Mouse (Mus musculus) limb, embryonic 13.5 days (tissue): Measurements from ENCODE around the gene Rab15. TPM values are rescaled to one million over a fixed set of nuclear protein-coding genes. Genes with fewer than 3 reads are reported as not detected.
"Not testable (repeated sequence)": the region's sequence is repeated elsewhere in the genome, so short reads cannot be mapped to it uniquely, and the experiment has no call there.

Experiments used
- ATAC-seq: fragments of 200-750 bp; cut with Nextera tagmentation; 2 replicates; pipeline ENCODE4 v1.8.0; 2017; ENCODE audit warnings: low read depth, moderate number of reproducible peaks, moderate TSS enrichment; ENCODE audit not compliant: low FRiP score
- H3K27ac ChIP-seq: fragments of 300-500 bp; sonication (generic); 2 replicates; pipeline ENCODE4 v1.5.1; 2015; ENCODE audit warnings: inconsistent platforms, mild to moderate bottlenecking, moderate library complexity
- H3K27me3 ChIP-seq: fragments of 300-500 bp; sonication (generic); 2 replicates; pipeline ENCODE4 v1.6.1; 2015; ENCODE audit warnings: mild to moderate bottlenecking, inconsistent platforms
- H3K36me3 ChIP-seq: fragments of 300-500 bp; sonication (generic); 2 replicates; pipeline ENCODE4 v1.6.1; 2015; ENCODE audit warnings: inconsistent platforms, mild to moderate bottlenecking, moderate library complexity
- H3K4me1 ChIP-seq: fragments of 300-500 bp; sonication (generic); 2 replicates; pipeline ENCODE4 v1.6.1; 2015; ENCODE audit warnings: inconsistent platforms
- H3K4me2 ChIP-seq: fragments of 300-500 bp; sonication (generic); replicated peaks from 2 replicates; pipeline ENCODE4 v1.6.1; 2015; ENCODE audit warnings: inconsistent platforms, mild to moderate bottlenecking, moderate library complexity
- H3K4me3 ChIP-seq: fragments of 300-500 bp; sonication (generic); 2 replicates; pipeline ENCODE4 v1.5.1; 2015; ENCODE audit warnings: moderate library complexity, mild to moderate bottlenecking, inconsistent platforms
- H3K9ac ChIP-seq: fragments of 300-500 bp; sonication (generic); 2 replicates; pipeline ENCODE4 v1.6.1; 2015; ENCODE audit warnings: mild to moderate bottlenecking, inconsistent platforms
- H3K9me3 ChIP-seq: fragments of 300-500 bp; sonication (generic); 2 replicates; pipeline ENCODE4 v1.6.1; 2016; ENCODE audit warnings: inconsistent platforms
- whole genome bisulfite sequencing: fragments of 180-500 bp; shearing (Covaris S2); methylation state at CpG from one replicate; pipeline ENCODE4 v1.1.7; 2015; 5-methylcytosine and 5-hydroxymethylcytosine counted together
- polyA plus RNA-seq: library from polyadenylated mRNA; unstranded; fragments of >200 nt; fragmentation: Nextera tagmentation; extraction: Ambion mirVana; gene quantifications from 2 replicates; pipeline ENCODE4 v1.2.1, GENCODE M21; 2015

Rab15 gene
- polyA plus RNA-seq, 1 experiment from 2014 or later: 23.6 TPM

GRCm38 (mm10) chr12:76792540-76792939 is 30.2 kb downstream of the Rab15 start:
- not testable (repeated sequence) for H3K9me3 ChIP-seq, H3K36me3 ChIP-seq, H3K4me3 ChIP-seq, H3K9ac ChIP-seq, H3K4me2 ChIP-seq, H3K4me1 ChIP-seq, H3K27me3 ChIP-seq, H3K27ac ChIP-seq, ATAC-seq
- 54% methylated on average over 14 of the region's 14 CpGs for WGBS

GRCm38 (mm10) chr12:76790446-76791084 is 32.1 kb downstream of the Rab15 start:
- Histone ChIP-seq H3K9ac (no peak overlapping the region), H3K4me1 (no peaks in the 10 kb centered on the region), H3K4me2 (no peak overlapping the region), H3K27me3 (no peaks in the 10 kb centered on the region), H3K27ac (no peak overlapping the region), H3K9me3 (no peaks in the 10 kb centered on the region), H3K4me3 (no peak overlapping the region), H3K36me3 (no peaks in the 10 kb centered on the region)
- no peak for ATAC-seq
- WGBS: 63% methylated on average over 8 of the region's 8 CpGs

- no peaks in the 10 kb centered on the region; the same call in 1 of the 2 replicates for H3K36me3 ChIP-seq
- H3K9ac ChIP-seq: no peak overlapping the region
- 62% methylated on average over 10 of the region's 10 CpGs for WGBS
- H3K4me3 ChIP-seq: no peak overlapping the region
- no peak overlapping the region for H3K4me2 ChIP-seq
- H3K4me1 ChIP-seq: no peaks in the 10 kb centered on the region
- no peak overlapping the region for H3K27ac ChIP-seq
- ATAC-seq: no peak
- H3K9me3 ChIP-seq: no peaks in the 10 kb centered on the region
- no peaks in the 10 kb centered on the region for H3K27me3 ChIP-seq
Measured at GRCm38 (mm10) chr12:76784056-76784619, 38.6 kb downstream of the Rab15 start.

- Histone ChIP-seq H3K27ac (no peak overlapping the region), H3K27me3 (no peaks in the 10 kb centered on the region), H3K9me3 (no peaks in the 10 kb centered on the region), H3K4me2 (no peak overlapping the region), H3K9ac (no peak overlapping the region), H3K4me3 (no peak overlapping the region), H3K4me1 (no peaks in the 10 kb centered on the region), H3K36me3 (peaks cover 5% of the 10 kb centered on the region)
- 74% methylated on average over 12 of the region's 12 CpGs for whole genome bisulfite sequencing
- ATAC-seq: no peak
Measured at GRCm38 (mm10) chr12:76780639-76781468, 41.9 kb downstream of the Rab15 start.

- Histone ChIP-seq H3K27me3 (no peaks in the 10 kb centered on the region), H3K9me3 (no peaks in the 10 kb centered on the region), H3K36me3 (peaks cover 5% of the 10 kb centered on the region), H3K4me2 (no peak overlapping the region), H3K27ac (no peak overlapping the region), H3K4me1 (no peaks in the 10 kb centered on the region), H3K9ac (no peak overlapping the region), H3K4me3 (no peak overlapping the region)
- no peak for ATAC-seq
- 82% methylated on average over 5 of the region's 5 CpGs for WGBS
Measured at GRCm38 (mm10) chr12:76779951-76780350, 42.8 kb downstream of the Rab15 start.

GRCm38 (mm10) chr12:76778305-76779083 is 44.2 kb downstream of the Rab15 start:
- H3K9me3 ChIP-seq: no peaks in the 10 kb centered on the region
- no peak overlapping the region for H3K9ac ChIP-seq
- peaks cover 5% of the 10 kb centered on the region for H3K36me3 ChIP-seq
- H3K4me2 ChIP-seq: no peak overlapping the region
- no peak overlapping the region for H3K27ac ChIP-seq
- H3K4me3 ChIP-seq: no peak overlapping the region
- H3K4me1 ChIP-seq: no peaks in the 10 kb centered on the region
- 81% methylated on average over 10 of the region's 10 CpGs for WGBS
- ATAC-seq: no peak
- H3K27me3 ChIP-seq: no peaks in the 10 kb centered on the region

GRCm38 (mm10) chr12:76777845-76778244 is 44.9 kb downstream of the Rab15 start:
- H3K9ac ChIP-seq: no peak overlapping the region
- no peak overlapping the region for H3K27ac ChIP-seq
- no peak overlapping the region for H3K4me3 ChIP-seq
- H3K27me3 ChIP-seq: no peaks in the 10 kb centered on the region
- ATAC-seq: no peak
- H3K9me3 ChIP-seq: no peaks in the 10 kb centered on the region
- no peaks in the 10 kb centered on the region for H3K4me1 ChIP-seq
- peaks cover 5% of the 10 kb centered on the region for H3K36me3 ChIP-seq
- no peak overlapping the region for H3K4me2 ChIP-seq

GRCm38 (mm10) chr12:76776898-76777297 is 45.8 kb downstream of the Rab15 start:
- H3K9ac ChIP-seq: no peak overlapping the region
- no peak overlapping the region for H3K27ac ChIP-seq
- ATAC-seq: no peak
- no peaks in the 10 kb centered on the region for H3K9me3 ChIP-seq
- H3K27me3 ChIP-seq: no peaks in the 10 kb centered on the region
- peaks cover 5% of the 10 kb centered on the region for H3K36me3 ChIP-seq
- WGBS: 91% methylated on average over 5 of the region's 5 CpGs
- no peak overlapping the region for H3K4me3 ChIP-seq
- no peaks in the 10 kb centered on the region for H3K4me1 ChIP-seq
- H3K4me2 ChIP-seq: no peak overlapping the region

GRCm38 (mm10) chr12:76775132-76775531 is 47.6 kb downstream of the Rab15 start:
- Histone ChIP-seq H3K4me2 (no peak overlapping the region), H3K4me3 (no peak overlapping the region), H3K9me3 (no peaks in the 10 kb centered on the region), H3K9ac (no peak overlapping the region), H3K27me3 (no peaks in the 10 kb centered on the region), H3K36me3 (peaks cover 5% of the 10 kb centered on the region), H3K4me1 (0 out of 2 replicates have a peak, but pooled peaks cover 3% of the 10 kb centered on the region), H3K27ac (no peak overlapping the region)
- no peak for ATAC-seq
- 52% methylated on average over 4 of the region's 4 CpGs for WGBS

GRCm38 (mm10) chr12:76774652-76775051 is 48.1 kb downstream of the Rab15 start:
- 0 out of 2 replicates have a peak, but pooled peaks cover 3% of the 10 kb centered on the region for H3K4me1 ChIP-seq
- 79% methylated on average over 3 of the region's 3 CpGs for WGBS
- no peaks in the 10 kb centered on the region for H3K9me3 ChIP-seq
- H3K27ac ChIP-seq: no peak overlapping the region
- no peak overlapping the region for H3K4me3 ChIP-seq
- peaks cover 5% of the 10 kb centered on the region for H3K36me3 ChIP-seq
- no peak overlapping the region for H3K4me2 ChIP-seq
- H3K27me3 ChIP-seq: no peaks in the 10 kb centered on the region
- no peak for ATAC-seq
- no peak overlapping the region for H3K9ac ChIP-seq

GRCm38 (mm10) chr12:76771540-76771939 is 51.2 kb downstream of the Rab15 start:
- Histone ChIP-seq H3K27me3 (no peaks in the 10 kb centered on the region), H3K4me2 (no peak overlapping the region), H3K4me3 (no peak overlapping the region), H3K9me3 (no peaks in the 10 kb centered on the region), H3K9ac (no peak overlapping the region), H3K36me3 (no peaks in the 10 kb centered on the region), H3K27ac (no peak overlapping the region), H3K4me1 (peaks cover 3% of the 10 kb centered on the region; the same call in 1 of the 2 replicates)
- WGBS: 84% methylated on average over 5 of the region's 5 CpGs
- no peak for ATAC-seq
